Mouse (Mus musculus) myocyte (in vitro differentiated cells): ENCODE measurements around the gene Tlr9.

Experiments
- CEBPB ChIP-seq: IDR thresholded peaks from 2 replicates; pipeline ENCODE4 v1.6.1; 2011; ENCODE audit warnings: mild to moderate bottlenecking, moderate library complexity; ENCODE audit not compliant: poor library complexity, insufficient read depth, severe bottlenecking
- E2F4 ChIP-seq: IDR thresholded peaks from one replicate; pipeline ENCODE4 v1.6.1; 2011; ENCODE audit warnings: mild to moderate bottlenecking, control low read depth, moderate library complexity; ENCODE audit not compliant: insufficient read depth
- MAX ChIP-seq: IDR thresholded peaks from one replicate; pipeline ENCODE4 v1.6.1; 2011; ENCODE audit warnings: low read depth, mild to moderate bottlenecking, control low read depth
- MYOD1 ChIP-seq, 3 experiments: IDR thresholded peaks; one replicate each; pipeline ENCODE4 v1.6.1; 2011; ENCODE audit warnings: control low read depth in 2 of 3, low read depth in 2 of 3, mild to moderate bottlenecking in 2 of 3, moderate library complexity in 1 of 3; ENCODE audit not compliant: insufficient read length in 2 of 3, control insufficient read depth in 1 of 3
- MYOG ChIP-seq, 3 experiments: IDR thresholded peaks; one replicate each; pipeline ENCODE4 v1.6.1; 2011; ENCODE audit warnings: control low read depth in 2 of 3, low read depth in 2 of 3, mild to moderate bottlenecking in 2 of 3; ENCODE audit not compliant: insufficient read length in 2 of 3, control insufficient read depth in 1 of 3, insufficient read depth in 1 of 3
- POLR2A ChIP-seq: IDR thresholded peaks from one replicate; pipeline ENCODE4 v1.6.1; 2011; ENCODE audit warnings: low read depth, mild to moderate bottlenecking, control low read depth, moderate library complexity; ENCODE audit not compliant: insufficient read length
- POLR2AphosphoS2 ChIP-seq: IDR thresholded peaks from one replicate; pipeline ENCODE4 v1.6.1; 2011; ENCODE audit warnings: low read depth, control low read depth; ENCODE audit not compliant: insufficient read length
- REST ChIP-seq: IDR thresholded peaks from one replicate; pipeline ENCODE4 v1.6.1; 2011; ENCODE audit warnings: mild to moderate bottlenecking, control low read depth, moderate library complexity; ENCODE audit not compliant: insufficient read depth, insufficient read length
- SRF ChIP-seq: IDR thresholded peaks from one replicate; pipeline ENCODE4 v1.6.1; 2011; ENCODE audit warnings: low read depth; ENCODE audit not compliant: control insufficient read depth, insufficient read length
- TCF12 ChIP-seq: IDR thresholded peaks from one replicate; pipeline ENCODE4 v1.6.1; 2011; ENCODE audit warnings: mild to moderate bottlenecking, control low read depth; ENCODE audit not compliant: poor library complexity, insufficient read depth, severe bottlenecking
- TCF3 ChIP-seq: IDR thresholded peaks from one replicate; pipeline ENCODE4 v1.6.1; 2011; ENCODE audit warnings: low read depth, control low read depth; ENCODE audit not compliant: insufficient read length
- USF1 ChIP-seq: IDR thresholded peaks from one replicate; pipeline ENCODE4 v1.6.1; 2011; ENCODE audit warnings: low read depth, mild to moderate bottlenecking, control low read depth, moderate library complexity

- no peak for TF ChIP-seq USF1
- TF ChIP-seq POLR2A = no peak
- no peak for TF ChIP-seq MYOD1 (IDR thresholded peaks at IDR 0.05; ENCODE audit: control insufficient read depth in 1 of 3, insufficient read length in 2 of 3, low read depth in 2 of 3)
- TF ChIP-seq TCF12 = no peak
- no peak for TF ChIP-seq POLR2AphosphoS2
- no peak for TF ChIP-seq TCF3
- TF ChIP-seq SRF = no peak
- no peak for TF ChIP-seq MYOG (IDR thresholded peaks at IDR 0.05; ENCODE audit: control insufficient read depth in 1 of 3, insufficient read depth in 1 of 3, insufficient read length in 2 of 3, low read depth in 2 of 3)
- no peak for TF ChIP-seq MAX
- no peak for TF ChIP-seq CEBPB
- TF ChIP-seq E2F4 = no peak
- TF ChIP-seq REST = no peak
Measured at GRCm38 (mm10) chr9:106191355-106191754, 31.0 kb upstream of the Tlr9 start.
